ENCODE assay signal across 9 mouse cellular contexts in genomic region chr17:32830418-32830782, GRCm38 (mm10). TPM values are rescaled to one million over a fixed set of nuclear protein-coding genes. Genes with fewer than 3 reads are reported as not detected.
DNase-seq lines count a peak whose midpoint lies in the region; ATAC-seq and TF ChIP-seq lines count a peak whose summit lies in the region.
"Had no signal": no experiment of that assay in that cellular context is flagged by ENCODE, and none has a peak within 500 bp of the region (broad histone marks: within the 10 kb centered on the region; RNA-seq: fewer than 3 reads in every experiment).

No protein-coding gene starts in this region.

- peak overlapping the region; percentile 86 for H3K4me2 ChIP-seq in heart, embryonic 16.5 days (ENCODE audit: low read depth, low read length)
- H3K4me2 ChIP-seq in hindbrain, embryonic 14.5 days (replicated peaks), result peak overlapping the region; percentile 95
- peak overlapping the region; percentile 62 for H3K4me2 ChIP-seq in midbrain, embryonic 12.5 days (replicated peaks)

- no peak for DNase-seq in heart, postnatal 10 days
- DNase-seq in hindbrain, embryonic 14.5 days (ENCODE audit: low spot score), result no peak
- no peak for DNase-seq in left cerebral cortex, postnatal 36 days (ENCODE audit: low spot score in 2 of 2)
- DNase-seq in urinary bladder, postnatal 14 days (ENCODE audit: low spot score), result no peak
- DNase-seq in gastrocnemius, postnatal 10 days, result no peak

- no peak for ATAC-seq in heart, embryonic 16.5 days (replicated peaks; ENCODE audit: extremely low read depth, insufficient read depth, low FRiP score)
- no peak for ATAC-seq in hindbrain, embryonic 14.5 days (ENCODE audit: low FRiP score)
- no peak for ATAC-seq in midbrain, embryonic 12.5 days (ENCODE audit: low FRiP score, low read depth)

- H3K4me1 ChIP-seq in heart, embryonic 16.5 days (ENCODE audit: control insufficient read depth, insufficient read depth, low read length), result peaks cover 8% of the 10 kb centered on the region
- no peaks in the 10 kb centered on the region for H3K4me1 ChIP-seq in cortical plate, adult 2 months (ENCODE audit: control insufficient read depth, insufficient read depth, low read length)
- peaks cover 8% of the 10 kb centered on the region; the same call in 1 of the 2 replicates for H3K4me1 ChIP-seq in hindbrain, embryonic 14.5 days (replicated peaks; ENCODE audit: control insufficient read depth, insufficient read depth, low read length)
- peaks cover 12% of the 10 kb centered on the region for H3K4me1 ChIP-seq in midbrain, embryonic 12.5 days

- TF ChIP-seq POLR2A in cortical plate, adult 2 months (IDR thresholded peaks at IDR 0.05; ENCODE audit: extremely low read depth, insufficient read depth, low read length), result no peak

- H3K27me3 ChIP-seq in heart, embryonic 16.5 days (ENCODE audit: control insufficient read depth, insufficient read depth, low read length), result no peaks in the 10 kb centered on the region
- no peaks in the 10 kb centered on the region for H3K27me3 ChIP-seq in hindbrain, embryonic 14.5 days (ENCODE audit: control insufficient read depth, insufficient read depth, low read length)
- H3K27me3 ChIP-seq in midbrain, embryonic 12.5 days, result 0 out of 2 replicates have a peak, but pooled peaks cover 3% of the 10 kb centered on the region

- no peak overlapping the region for H3K27ac ChIP-seq in heart, embryonic 16.5 days (ENCODE audit: low read length)
- no peak overlapping the region for H3K27ac ChIP-seq in cortical plate, adult 2 months (ENCODE audit: insufficient read depth, low read length)
- H3K27ac ChIP-seq in hindbrain, embryonic 14.5 days, result no peak overlapping the region
- H3K27ac ChIP-seq in midbrain, embryonic 12.5 days (replicated peaks), result no peak overlapping the region

- peak overlapping the region; percentile 90 for H3K4me3 ChIP-seq in heart, embryonic 16.5 days (ENCODE audit: low read length)
- H3K4me3 ChIP-seq in cortical plate, adult 2 months (ENCODE audit: insufficient read depth, low read length), result peak overlapping the region; percentile 92
- peak overlapping the region; percentile 73 for H3K4me3 ChIP-seq in hindbrain, embryonic 14.5 days (replicated peaks; ENCODE audit: low read length)
- peak overlapping the region; percentile 77 for H3K4me3 ChIP-seq in midbrain, embryonic 12.5 days

- intact Hi-C loops in heart, postnatal 10 days (cut with DNase I), result loop anchor here (5.0 kb wide), 1 partner anchor 43 kb away; the partner anchor contains the start of gene Zfp871
- intact Hi-C loops in left cerebral cortex, postnatal 36 days (cut with DNase I), result no loop called here

- WGBS in heart, embryonic 16.5 days, result 37% methylated on average over 3 of the region's 3 CpGs
- WGBS in hindbrain, embryonic 14.5 days, result 33% methylated on average over 3 of the region's 3 CpGs
- 38% methylated on average over 3 of the region's 3 CpGs for WGBS in midbrain, embryonic 12.5 days

- TF ChIP-seq CTCF in cortical plate, adult 2 months (IDR thresholded peaks at IDR 0.05; ENCODE audit: extremely low read depth, insufficient read depth, low read length), result no peak

- peak overlapping the region; percentile 92 for H3K9ac ChIP-seq in heart, embryonic 16.5 days (ENCODE audit: low read length)
- H3K9ac ChIP-seq in hindbrain, embryonic 14.5 days, result no peak overlapping the region
- H3K9ac ChIP-seq in midbrain, embryonic 12.5 days (replicated peaks), result peak overlapping the region; percentile 89; the same call in 1 of the 2 replicates

- H3K9me3 ChIP-seq in heart, embryonic 16.5 days (replicated peaks; ENCODE audit: control insufficient read depth, low read length), result no peaks in the 10 kb centered on the region
- H3K9me3 ChIP-seq in hindbrain, embryonic 14.5 days (ENCODE audit: control insufficient read depth, low read length), result no peaks in the 10 kb centered on the region
- H3K9me3 ChIP-seq in midbrain, embryonic 12.5 days, result no peaks in the 10 kb centered on the region

- peaks cover 10% of the 10 kb centered on the region; the same call in 1 of the 2 replicates for H3K36me3 ChIP-seq in heart, embryonic 16.5 days (ENCODE audit: control insufficient read depth, insufficient read depth)
- peaks cover 13% of the 10 kb centered on the region for H3K36me3 ChIP-seq in hindbrain, embryonic 14.5 days (replicated peaks; ENCODE audit: control insufficient read depth, insufficient read depth)
- peaks cover 13% of the 10 kb centered on the region for H3K36me3 ChIP-seq in midbrain, embryonic 12.5 days

RNA-seq across cellular contexts. Expression of gene Zfp799, which starts 0.3 kb away (rescaled TPM):
- polyA plus RNA-seq in heart, embryonic 16.5 days (2015; fragmentation: Nextera tagmentation; extraction: Ambion mirVana), result 6.0 and 8.1 TPM in 2 replicates
- total RNA-seq in heart, postnatal 10 days (2021), result 10 to 100 TPM; 10.1 to 17.0 TPM
- 12.5 and 14.7 TPM in 2 replicates for polyA plus RNA-seq in cortical plate, adult 2 months (2012; rRNA removed)
- polyA plus RNA-seq in hindbrain, embryonic 14.5 days (2014; fragmentation: Nextera tagmentation; extraction: Ambion mirVana), result 20.1 and 20.6 TPM in 2 replicates
- polyA plus RNA-seq in midbrain, embryonic 12.5 days (2016; fragmentation: Nextera tagmentation; extraction: Ambion mirVana), result 18.6 and 20.4 TPM in 2 replicates
- 10 to 100 TPM; 24.2 to 32.7 TPM for total RNA-seq in left cerebral cortex, postnatal 36 days (2021)
- total RNA-seq in gastrocnemius, postnatal 10 days (2021), result 10 to 100 TPM in 1 of 2 experiments, 1 to 10 TPM in 1; 7.0 to 10.9 TPM

RNA-seq across cellular contexts. Expression of gene Zfp811, which starts 20.7 kb away (rescaled TPM):
- polyA plus RNA-seq in heart, embryonic 16.5 days (2015; fragmentation: Nextera tagmentation; extraction: Ambion mirVana), result 0.88 and 0.92 TPM in 2 replicates
- under 1 TPM; 0.40 to 0.50 TPM for total RNA-seq in heart, postnatal 10 days (2021)
- polyA plus RNA-seq in cortical plate, adult 2 months (2012; rRNA removed), result 6.4 and 7.9 TPM in 2 replicates
- polyA plus RNA-seq in hindbrain, embryonic 14.5 days (2014; fragmentation: Nextera tagmentation; extraction: Ambion mirVana), result 39.8 and 46.8 TPM in 2 replicates
- polyA plus RNA-seq in midbrain, embryonic 12.5 days (2016; fragmentation: Nextera tagmentation; extraction: Ambion mirVana), result 53.5 and 57.9 TPM in 2 replicates
- 1 to 10 TPM; 5.7 to 8.5 TPM for total RNA-seq in left cerebral cortex, postnatal 36 days (2021)
- under 1 TPM; 0.77 to 0.87 TPM for total RNA-seq in gastrocnemius, postnatal 10 days (2021)
- total RNA-seq: neutrophil, adult 5-6 weeks had no signal

RNA-seq across cellular contexts. Expression of gene Zfp871, which starts 42.3 kb away (rescaled TPM):
- polyA plus RNA-seq in heart, embryonic 16.5 days (2015; fragmentation: Nextera tagmentation; extraction: Ambion mirVana), result 18.0 and 21.8 TPM in 2 replicates
- 10 to 100 TPM; 43.4 to 44.3 TPM for total RNA-seq in heart, postnatal 10 days (2021)
- polyA plus RNA-seq in cortical plate, adult 2 months (2012; rRNA removed), result 26.3 and 27.4 TPM in 2 replicates
- polyA plus RNA-seq in hindbrain, embryonic 14.5 days (2014; fragmentation: Nextera tagmentation; extraction: Ambion mirVana), result 60.8 and 65.5 TPM in 2 replicates
- polyA plus RNA-seq in midbrain, embryonic 12.5 days (2016; fragmentation: Nextera tagmentation; extraction: Ambion mirVana), result 52.0 and 55.5 TPM in 2 replicates
- 10 to 100 TPM; 66.0 to 88.5 TPM for total RNA-seq in left cerebral cortex, postnatal 36 days (2021)
- 10 to 100 TPM; 30.6 to 36.4 TPM for total RNA-seq in gastrocnemius, postnatal 10 days (2021)
